Mouse (Mus musculus) thymus, postnatal 14 days (tissue): Measurements from ENCODE around the gene Vmn1r35.
"Not testable (repeated sequence)": the region's sequence is repeated elsewhere in the genome, so short reads cannot be mapped to it uniquely, and the experiment has no call there.

Source experiments
- DNase-seq: peaks from one replicate; pipeline ENCODE4 v3.0.0; 2021

The Vmn1r35 gene

GRCm38 (mm10) chr6:66685806-66686205 is at the start of gene Vmn1r35:
Vmn1r35 (minus strand) TSS chr6:66685906.
- no peak for DNase-seq

- DNase-seq, result not testable (repeated sequence)
Measured at GRCm38 (mm10) chr6:66729082-66729481, 43.4 kb upstream of the Vmn1r35 start, which contains the start of gene Vmn1r37. Vmn1r37 (plus strand) TSS chr6:66729382.

- not testable (repeated sequence) for DNase-seq
Measured at GRCm38 (mm10) chr6:66719068-66719467, 33.4 kb upstream of the Vmn1r35 start, which contains the start of gene Vmn1r36. Vmn1r36 (minus strand) TSS chr6:66719168.

GRCm38 (mm10) chr6:66713854-66714253 is 28.1 kb upstream of the Vmn1r35 start:
- DNase-seq, result no peak

- no peak for DNase-seq
Measured at GRCm38 (mm10) chr6:66708901-66709300, 23.2 kb upstream of the Vmn1r35 start.

GRCm38 (mm10) chr6:66643779-66644178 is 41.9 kb downstream of the Vmn1r35 start, which contains the start of gene Vmn1r34:
Vmn1r34 (minus strand) TSS chr6:66643879.
- no peak for DNase-seq
